8 mouse cellular contexts compared by ENCODE assay signal in genomic region chr8:105476628-105477413, GRCm38 (mm10). TPM values are rescaled to one million over a fixed set of nuclear protein-coding genes. Genes with fewer than 3 reads are reported as not detected.
DNase-seq lines count a peak whose midpoint lies in the region; ATAC-seq and TF ChIP-seq lines count a peak whose summit lies in the region.

No protein-coding gene starts in this region.

- H3K9ac ChIP-seq in intestine, embryonic 14.5 days (ENCODE audit: low read length), result no peak overlapping the region
- H3K9ac ChIP-seq in intestine, embryonic 15.5 days, result no peak overlapping the region
- 0 out of 2 replicates have a peak overlapping the region, but pooled peaks have one; percentile 5 for H3K9ac ChIP-seq in heart, embryonic 14.5 days (ENCODE audit: low read length)
- H3K9ac ChIP-seq in liver, embryonic 13.5 days, result no peak overlapping the region

- TF ChIP-seq CTCF in small intestine, adult 2 months (IDR thresholded peaks at IDR 0.05; ENCODE audit: extremely low read depth, insufficient read length, insufficient replicate concordance, low read depth, low read length), result peak; percentile 75; the same call in 1 of the 2 replicates

- H3K4me2 ChIP-seq in intestine, embryonic 14.5 days (ENCODE audit: low read length), result no peak overlapping the region
- no peak overlapping the region for H3K4me2 ChIP-seq in intestine, embryonic 15.5 days (replicated peaks)
- H3K4me2 ChIP-seq in heart, embryonic 14.5 days (ENCODE audit: low read length), result no peak overlapping the region
- H3K4me2 ChIP-seq in liver, embryonic 13.5 days, result no peak overlapping the region

- ATAC-seq in intestine, embryonic 14.5 days (replicated peaks; ENCODE audit: low FRiP score, low TSS enrichment, low read depth), result no peak
- no peak for ATAC-seq in intestine, embryonic 15.5 days
- ATAC-seq in heart, embryonic 14.5 days (ENCODE audit: insufficient number of reproducible peaks, insufficient read depth, low FRiP score, low read depth), result no peak
- ATAC-seq in liver, embryonic 13.5 days (ENCODE audit: low read depth), result no peak; the same call in 1 of the 2 replicates

- WGBS in intestine, embryonic 14.5 days, result 46% methylated on average over 25 of the region's 25 CpGs
- WGBS in intestine, embryonic 15.5 days, result 44% methylated on average over 25 of the region's 25 CpGs
- 44% methylated on average over 25 of the region's 25 CpGs for WGBS in heart, embryonic 14.5 days
- WGBS in liver, embryonic 13.5 days (ENCODE audit: insufficient replicate concordance), result 40% methylated on average over 25 of the region's 25 CpGs
- WGBS in small intestine, adult 2 months, result 58% methylated on average over 25 of the region's 25 CpGs

- H3K36me3 ChIP-seq in intestine, embryonic 14.5 days (ENCODE audit: control insufficient read depth, insufficient read depth, low read length), result peaks cover 4% of the 10 kb centered on the region; the same call in 1 of the 2 replicates
- no peaks in the 10 kb centered on the region for H3K36me3 ChIP-seq in intestine, embryonic 15.5 days
- H3K36me3 ChIP-seq in heart, embryonic 14.5 days (ENCODE audit: control insufficient read depth, insufficient read depth, low read length), result 0 out of 2 replicates have a peak, but pooled peaks cover 9% of the 10 kb centered on the region
- H3K36me3 ChIP-seq in liver, embryonic 13.5 days, result no peaks in the 10 kb centered on the region
- H3K36me3 ChIP-seq in small intestine, adult 2 months (ENCODE audit: control insufficient read depth, insufficient read depth, low read length), result no peaks in the 10 kb centered on the region

- DNase-seq in intestine, embryonic 14.5 days (ENCODE audit: low spot score), result no peak
- peak; percentile 83 for DNase-seq in ES-CJ7 (ENCODE audit: low read depth, low spot score)
- DNase-seq in cerebellum, adult 18-20 months, result peak; percentile 82 to 84
- DNase-seq in liver, embryonic 13.5 days, result peak; percentile 49
- no peak for DNase-seq in Muller cell, postnatal 12 days (ENCODE audit: inconsistent ontology term)

- no peak overlapping the region for H3K4me3 ChIP-seq in intestine, embryonic 14.5 days (ENCODE audit: low read depth, low read length)
- no peak overlapping the region for H3K4me3 ChIP-seq in intestine, embryonic 15.5 days (replicated peaks)
- no peak overlapping the region for H3K4me3 ChIP-seq in heart, embryonic 14.5 days (ENCODE audit: control insufficient read depth in 1 of 2, insufficient read depth in 1 of 2, low read depth in 1 of 2, low read length in 2 of 2)
- no peak overlapping the region for H3K4me3 ChIP-seq in liver, embryonic 13.5 days (replicated peaks)
- no peak overlapping the region for H3K4me3 ChIP-seq in small intestine, adult 2 months (ENCODE audit: low read depth, low read length)

- H3K27me3 ChIP-seq in intestine, embryonic 14.5 days (replicated peaks; ENCODE audit: control insufficient read depth, insufficient read depth, low read length), result peaks cover 12% of the 10 kb centered on the region
- no peaks in the 10 kb centered on the region; the same call in 1 of the 2 replicates for H3K27me3 ChIP-seq in intestine, embryonic 15.5 days (replicated peaks)
- H3K27me3 ChIP-seq in heart, embryonic 14.5 days (ENCODE audit: control insufficient read depth, insufficient read depth, low read length), result 0 out of 2 replicates have a peak, but pooled peaks cover 3% of the 10 kb centered on the region
- H3K27me3 ChIP-seq in liver, embryonic 13.5 days, result peaks cover 49% of the 10 kb centered on the region
- no peaks in the 10 kb centered on the region for H3K27me3 ChIP-seq in small intestine, adult 2 months (ENCODE audit: control insufficient read depth, insufficient read depth, low read length)

- peak overlapping the region; percentile 7; the same call in 1 of the 2 replicates for H3K27ac ChIP-seq in intestine, embryonic 14.5 days (ENCODE audit: low read depth)
- no peak overlapping the region for H3K27ac ChIP-seq in intestine, embryonic 15.5 days
- H3K27ac ChIP-seq in heart, embryonic 14.5 days (replicated peaks in 1 of 2; ENCODE audit: control insufficient read depth in 1 of 2, insufficient read depth in 1 of 2, low read depth in 2 of 2, low read length in 2 of 2), result no peak overlapping the region
- H3K27ac ChIP-seq in liver, embryonic 13.5 days, result no peak overlapping the region
- H3K27ac ChIP-seq in small intestine, adult 2 months (ENCODE audit: insufficient read depth, low read depth, low read length), result no peak overlapping the region

- H3K9me3 ChIP-seq in intestine, embryonic 14.5 days (ENCODE audit: control insufficient read depth, low read length), result no peaks in the 10 kb centered on the region
- H3K9me3 ChIP-seq in intestine, embryonic 15.5 days, result no peaks in the 10 kb centered on the region
- H3K9me3 ChIP-seq in heart, embryonic 14.5 days (ENCODE audit: control insufficient read depth, low read length), result no peaks in the 10 kb centered on the region
- H3K9me3 ChIP-seq in liver, embryonic 13.5 days (replicated peaks), result no peaks in the 10 kb centered on the region

- TF ChIP-seq POLR2A in small intestine, adult 2 months (IDR thresholded peaks at IDR 0.05; ENCODE audit: low read depth, low read length), result 0 out of 2 replicates have a peak, but pooled peaks have one; percentile 15

- H3K4me1 ChIP-seq in intestine, embryonic 14.5 days (replicated peaks; ENCODE audit: control insufficient read depth, insufficient read depth, low read length), result peaks cover 10% of the 10 kb centered on the region; the same call in 1 of the 2 replicates
- peaks cover 22% of the 10 kb centered on the region for H3K4me1 ChIP-seq in intestine, embryonic 15.5 days (replicated peaks)
- H3K4me1 ChIP-seq in heart, embryonic 14.5 days (ENCODE audit: control insufficient read depth in 2 of 2, insufficient read depth in 2 of 2, low read length in 2 of 2), result peaks cover 40 to 48% of the 10 kb centered on the region in 2 experiments
- peaks cover 29% of the 10 kb centered on the region for H3K4me1 ChIP-seq in liver, embryonic 13.5 days (replicated peaks)
- peaks cover 14% of the 10 kb centered on the region for H3K4me1 ChIP-seq in small intestine, adult 2 months (ENCODE audit: control insufficient read depth, insufficient read depth, insufficient read length, low read length)

RNA-seq across cellular contexts. Expression of gene Tppp3, which starts 5.5 kb away (rescaled TPM):
- 36.2 and 39.8 TPM in 2 replicates for polyA plus RNA-seq in intestine, embryonic 14.5 days (2014; fragmentation: Nextera tagmentation; extraction: Ambion mirVana)
- 38.1 and 39.3 TPM in 2 replicates for polyA plus RNA-seq in intestine, embryonic 15.5 days (2015; fragmentation: Nextera tagmentation; extraction: Ambion mirVana)
- polyA plus RNA-seq in heart, embryonic 14.5 days (2014; fragmentation: Nextera tagmentation; extraction: Ambion mirVana), result 11.6 and 15.3 TPM in 2 replicates
- polyA plus RNA-seq in liver, embryonic 13.5 days (2015; fragmentation: Nextera tagmentation; extraction: Ambion mirVana), result 1.6 and 1.8 TPM in 2 replicates
- 36.9 and 60.5 TPM in 2 replicates for polyA plus RNA-seq in small intestine, adult 2 months (2012; rRNA removed)

RNA-seq across cellular contexts. Expression of gene Zdhhc1, which starts 19.9 kb away (rescaled TPM):
- 25.0 and 25.2 TPM in 2 replicates for polyA plus RNA-seq in intestine, embryonic 14.5 days (2014; fragmentation: Nextera tagmentation; extraction: Ambion mirVana)
- polyA plus RNA-seq in intestine, embryonic 15.5 days (2015; fragmentation: Nextera tagmentation; extraction: Ambion mirVana), result 20.1 and 22.6 TPM in 2 replicates
- polyA plus RNA-seq in heart, embryonic 14.5 days (2014; fragmentation: Nextera tagmentation; extraction: Ambion mirVana), result 21.8 and 24.5 TPM in 2 replicates
- polyA plus RNA-seq in liver, embryonic 13.5 days (2015; fragmentation: Nextera tagmentation; extraction: Ambion mirVana), result 2.1 TPM in 2 replicates
- polyA plus RNA-seq in small intestine, adult 2 months (2012; rRNA removed), result 14.8 and 15.2 TPM in 2 replicates

RNA-seq across cellular contexts. Expression of gene Hsd11b2, which starts 41.7 kb away (rescaled TPM):
- 3.1 and 3.8 TPM in 2 replicates for polyA plus RNA-seq in intestine, embryonic 14.5 days (2014; fragmentation: Nextera tagmentation; extraction: Ambion mirVana)
- 2.7 and 3.0 TPM in 2 replicates for polyA plus RNA-seq in intestine, embryonic 15.5 days (2015; fragmentation: Nextera tagmentation; extraction: Ambion mirVana)
- polyA plus RNA-seq in heart, embryonic 14.5 days (2014; fragmentation: Nextera tagmentation; extraction: Ambion mirVana), result 0.46 and 0.59 TPM in 2 replicates
- 1.5 and 2.2 TPM in 2 replicates for polyA plus RNA-seq in liver, embryonic 13.5 days (2015; fragmentation: Nextera tagmentation; extraction: Ambion mirVana)
- 5.0 and 12.2 TPM in 2 replicates for polyA plus RNA-seq in small intestine, adult 2 months (2012; rRNA removed)

Comparison
In these comparisons a context has a peak if more than half of its experiments do, and no peak if none do; other contexts are left out.
1. DNase-seq: peak in ES-CJ7 (single experiment), cerebellum, adult 18-20 months (2 of 2) and liver, embryonic 13.5 days (single experiment); none in intestine, embryonic 14.5 days (single experiment) and Muller cell, postnatal 12 days (single experiment).